Mouse (Mus musculus): ENCODE data around the gene Lrrc8b. TPM values are rescaled to one million over a fixed set of nuclear protein-coding genes. Genes with fewer than 3 reads are reported as not detected.
A peak's percentile ranks its signal among the peaks of the same experiment; 100 is the strongest.

Gene Lrrc8b
- polyA plus RNA-seq, 1 experiment = 23.6 TPM

DNA sequence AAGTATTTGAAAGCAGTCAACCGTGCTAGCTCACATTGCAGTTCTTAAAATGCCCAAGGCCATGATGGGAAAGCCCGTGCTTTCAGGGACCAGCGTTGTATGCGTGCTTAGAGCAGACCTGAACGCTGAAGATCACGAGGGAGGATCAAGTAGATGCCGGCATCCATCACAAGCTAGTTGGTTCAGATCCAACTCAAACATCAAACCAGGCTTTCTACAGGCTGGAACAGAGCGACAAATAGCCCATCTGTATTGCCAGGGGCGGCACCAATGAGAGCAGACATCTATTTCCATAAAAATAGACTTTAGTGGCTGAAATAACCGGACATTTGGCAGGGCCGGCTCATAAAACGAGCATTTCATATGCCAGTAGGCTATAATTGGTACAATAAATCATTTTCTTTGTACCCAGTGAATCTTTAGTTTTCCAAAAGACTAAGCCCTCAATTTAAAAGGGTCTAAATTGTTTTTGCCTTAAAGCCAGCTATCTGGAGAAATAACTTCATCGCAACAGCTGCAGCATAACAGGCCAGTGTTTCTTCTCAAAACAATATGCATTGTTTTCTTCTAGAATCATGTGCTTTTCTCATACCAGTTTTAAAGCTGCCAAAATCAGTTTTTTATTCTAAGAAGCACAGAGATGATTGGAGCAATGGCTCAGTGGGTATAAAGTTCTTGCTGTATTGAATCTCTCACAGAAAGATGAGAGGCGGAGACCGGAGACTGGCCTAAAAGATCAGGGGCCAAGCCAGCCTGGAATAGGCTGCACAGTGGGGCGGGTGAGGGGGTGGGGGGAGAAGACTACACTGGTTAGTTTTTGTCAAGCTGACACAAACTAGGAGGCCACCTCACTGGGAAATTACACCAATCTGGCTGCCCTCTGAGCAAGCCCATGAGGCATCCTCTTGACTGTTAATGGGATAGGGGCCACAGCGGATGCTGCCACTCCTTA lies 14.9 kb upstream of the Lrrc8b start:
- Histone ChIP-seq H3K27ac (ENCODE audit: insufficient read depth, low read length) (peak overlapping the region; percentile 39; the same call in 1 of the 2 replicates), H3K4me3 (replicated peaks; ENCODE audit: insufficient read depth, low read depth, low read length) (peak overlapping the region; percentile 66), H3K27me3 (ENCODE audit: control insufficient read depth, insufficient read depth, low read length) (no peaks in the 10 kb centered on the region), H3K4me1 (ENCODE audit: control insufficient read depth, insufficient read depth, low read length) (no peaks in the 10 kb centered on the region)
- 33% methylated on average over 17 of the region's 17 CpGs for WGBS
- TF ChIP-seq CTCF (IDR thresholded peaks at IDR 0.05; ENCODE audit: borderline replicate concordance, insufficient read depth, low read depth, low read length) (0 out of 2 replicates have a peak, but pooled peaks have one; percentile 3), POLR2A (IDR thresholded peaks at IDR 0.05; ENCODE audit: borderline replicate concordance, insufficient read depth, low read length) (no peak)
- DNase-seq = peak; percentile 32 to 38

DNA sequence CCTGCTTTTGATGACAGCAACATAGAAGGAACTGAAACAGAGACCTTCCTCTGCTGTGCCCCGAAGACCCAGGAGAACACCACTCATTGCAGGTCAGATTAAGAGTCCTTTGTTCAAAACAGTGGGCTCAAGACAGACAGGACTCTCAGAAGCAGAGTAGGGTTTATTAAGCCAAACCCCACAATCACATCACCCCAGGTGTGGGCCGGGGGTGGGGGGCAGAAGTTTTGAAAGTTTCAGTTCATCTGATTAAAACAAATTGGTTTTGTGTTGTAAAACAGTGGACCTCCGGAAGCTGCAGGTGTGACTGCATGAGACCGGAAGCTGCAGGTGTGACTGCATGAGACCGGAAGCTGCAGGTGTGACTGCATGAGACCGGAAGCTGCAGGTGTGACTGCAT lies 14.0 kb upstream of the Lrrc8b start:
- DNase-seq = no peak
- Histone ChIP-seq H3K27ac (ENCODE audit: insufficient read depth, low read length) (peak overlapping the region; percentile 39; the same call in 1 of the 2 replicates), H3K27me3 (ENCODE audit: control insufficient read depth, insufficient read depth, low read length) (no peaks in the 10 kb centered on the region), H3K4me1 (ENCODE audit: control insufficient read depth, insufficient read depth, low read length) (no peaks in the 10 kb centered on the region), H3K4me3 (replicated peaks; ENCODE audit: insufficient read depth, low read depth, low read length) (no peak overlapping the region)
- WGBS = 98% methylated on average over 6 of the region's 6 CpGs
- TF ChIP-seq CTCF (IDR thresholded peaks at IDR 0.05; ENCODE audit: borderline replicate concordance, insufficient read depth, low read depth, low read length) = no peak
- TF ChIP-seq POLR2A (IDR thresholded peaks at IDR 0.05; ENCODE audit: borderline replicate concordance, insufficient read depth, low read length) = no peak

DNA sequence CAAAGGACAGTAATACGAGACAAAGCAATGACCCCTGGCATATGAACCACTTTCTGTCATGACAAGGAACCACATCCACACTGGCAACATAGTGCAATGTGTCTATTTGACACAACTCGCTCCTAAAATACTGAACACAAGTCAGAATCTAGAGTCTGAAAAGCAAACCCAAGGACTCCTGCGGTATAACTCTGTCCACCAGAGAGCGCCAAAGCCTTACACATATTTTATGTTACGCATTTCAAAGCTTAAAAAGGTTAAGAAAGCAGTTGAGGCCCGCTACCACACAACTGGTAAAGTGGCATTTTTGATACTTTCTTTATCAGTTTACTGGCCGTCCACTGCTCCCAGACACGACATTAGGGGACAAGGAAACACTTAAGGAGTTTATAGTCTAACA lies 10.6 kb upstream of the Lrrc8b start:
- TF ChIP-seq POLR2A (IDR thresholded peaks at IDR 0.05; ENCODE audit: borderline replicate concordance, insufficient read depth, low read length) (no peak), CTCF (IDR thresholded peaks at IDR 0.05; ENCODE audit: borderline replicate concordance, insufficient read depth, low read depth, low read length) (peak; percentile 45; the same call in 1 of the 2 replicates)
- Histone ChIP-seq H3K4me1 (ENCODE audit: control insufficient read depth, insufficient read depth, low read length) (no peaks in the 10 kb centered on the region), H3K27ac (ENCODE audit: insufficient read depth, low read length) (no peak overlapping the region), H3K27me3 (ENCODE audit: control insufficient read depth, insufficient read depth, low read length) (no peaks in the 10 kb centered on the region), H3K4me3 (replicated peaks; ENCODE audit: insufficient read depth, low read depth, low read length) (no peak overlapping the region)
- WGBS = 6% methylated on average over 8 of the region's 8 CpGs
- DNase-seq = peak; percentile 48 to 77

DNA sequence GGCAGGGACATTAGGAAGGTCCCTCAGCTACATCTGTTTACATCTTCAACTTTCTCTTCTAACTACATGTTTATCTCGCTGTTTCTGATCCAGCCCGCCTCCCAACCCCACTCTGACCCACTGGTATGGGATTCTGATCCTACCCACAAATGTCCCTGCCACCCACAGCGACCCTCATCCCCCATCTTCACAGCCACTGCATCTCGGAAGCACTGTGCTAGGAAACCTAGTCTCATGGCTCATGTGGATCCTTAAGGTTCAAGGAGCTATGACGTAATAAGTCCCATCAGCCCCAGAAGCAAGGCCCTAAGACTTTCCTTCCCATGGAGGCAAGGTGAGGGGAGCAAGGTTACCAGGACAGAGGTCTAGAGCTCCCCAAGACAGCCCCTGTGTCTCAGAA lies 7.9 kb upstream of the Lrrc8b start:
- no peak for DNase-seq
- Histone ChIP-seq H3K27ac (ENCODE audit: insufficient read depth, low read length) (no peak overlapping the region), H3K4me3 (replicated peaks; ENCODE audit: insufficient read depth, low read depth, low read length) (no peak overlapping the region), H3K27me3 (ENCODE audit: control insufficient read depth, insufficient read depth, low read length) (no peaks in the 10 kb centered on the region), H3K4me1 (ENCODE audit: control insufficient read depth, insufficient read depth, low read length) (peaks cover 3% of the 10 kb centered on the region; the same call in 1 of the 2 replicates)
- TF ChIP-seq CTCF (IDR thresholded peaks at IDR 0.05; ENCODE audit: borderline replicate concordance, insufficient read depth, low read depth, low read length) (no peak), POLR2A (IDR thresholded peaks at IDR 0.05; ENCODE audit: borderline replicate concordance, insufficient read depth, low read length) (no peak)
- WGBS = 90% methylated on average over 5 of the region's 5 CpGs

DNA sequence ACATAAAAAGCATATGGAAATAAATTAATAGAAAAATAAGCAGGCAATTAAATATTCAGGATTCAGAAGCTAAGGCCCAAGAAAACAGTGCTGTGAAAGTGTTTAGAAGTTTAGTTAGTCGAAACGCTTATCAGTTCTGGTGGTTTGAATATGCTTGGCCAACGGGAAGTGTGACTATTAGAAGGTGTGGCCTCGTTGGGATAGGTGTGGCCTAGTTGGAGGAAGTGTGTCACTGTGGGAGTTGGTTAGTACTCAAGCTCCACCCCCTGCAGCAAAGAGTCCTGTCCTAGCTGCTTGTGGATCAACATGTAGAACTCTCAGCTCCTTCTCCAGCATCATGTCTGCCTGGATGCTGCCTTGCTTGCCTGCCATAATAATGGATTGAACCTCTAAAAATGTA lies 6.5 kb upstream of the Lrrc8b start:
- TF ChIP-seq POLR2A (IDR thresholded peaks at IDR 0.05; ENCODE audit: borderline replicate concordance, insufficient read depth, low read length) (no peak), CTCF (IDR thresholded peaks at IDR 0.05; ENCODE audit: borderline replicate concordance, insufficient read depth, low read depth, low read length) (no peak)
- Histone ChIP-seq H3K27ac (ENCODE audit: insufficient read depth, low read length) (no peak overlapping the region), H3K4me1 (ENCODE audit: control insufficient read depth, insufficient read depth, low read length) (peaks cover 3% of the 10 kb centered on the region; the same call in 1 of the 2 replicates), H3K27me3 (ENCODE audit: control insufficient read depth, insufficient read depth, low read length) (no peaks in the 10 kb centered on the region), H3K4me3 (replicated peaks; ENCODE audit: insufficient read depth, low read depth, low read length) (no peak overlapping the region)
- 92% methylated on average over 4 of the region's 4 CpGs for WGBS
- DNase-seq = no peak

GRCm38 (mm10) chr5:105410521-105411293 lies 4.9 kb upstream of the Lrrc8b start:
- 60% methylated on average over 6 of the region's 6 CpGs for WGBS
- TF ChIP-seq CTCF (IDR thresholded peaks at IDR 0.05; ENCODE audit: borderline replicate concordance, insufficient read depth, low read depth, low read length) = no peak
- no peak for TF ChIP-seq POLR2A (IDR thresholded peaks at IDR 0.05; ENCODE audit: borderline replicate concordance, insufficient read depth, low read length)
- Histone ChIP-seq H3K4me1 (ENCODE audit: control insufficient read depth, insufficient read depth, low read length) (peaks cover 3% of the 10 kb centered on the region; the same call in 1 of the 2 replicates), H3K27ac (ENCODE audit: insufficient read depth, low read length) (no peak overlapping the region), H3K4me3 (replicated peaks; ENCODE audit: insufficient read depth, low read depth, low read length) (no peak overlapping the region), H3K27me3 (ENCODE audit: control insufficient read depth, insufficient read depth, low read length) (no peaks in the 10 kb centered on the region)
- no peak for DNase-seq

DNA sequence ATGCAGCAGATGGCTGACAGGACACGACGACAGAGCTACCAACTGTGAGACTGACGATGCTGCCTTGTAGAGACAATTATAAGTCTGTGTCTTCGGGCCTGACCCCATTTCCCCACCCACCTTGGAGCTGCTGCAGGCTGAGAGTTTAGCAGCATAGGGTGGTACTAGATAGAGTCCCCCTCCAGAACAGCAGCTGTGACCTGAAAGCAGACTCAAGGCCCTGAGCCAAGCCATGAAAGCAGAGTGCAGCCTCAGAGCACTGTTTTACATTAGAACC lies 4.3 kb upstream of the Lrrc8b start:
- no peak for DNase-seq
- Histone ChIP-seq H3K27me3 (ENCODE audit: control insufficient read depth, insufficient read depth, low read length) (no peaks in the 10 kb centered on the region), H3K27ac (ENCODE audit: insufficient read depth, low read length) (no peak overlapping the region), H3K4me3 (replicated peaks; ENCODE audit: insufficient read depth, low read depth, low read length) (no peak overlapping the region), H3K4me1 (ENCODE audit: control insufficient read depth, insufficient read depth, low read length) (peaks cover 3% of the 10 kb centered on the region; the same call in 1 of the 2 replicates)
- 5% methylated on average over 4 of the region's 4 CpGs for WGBS
- TF ChIP-seq CTCF (IDR thresholded peaks at IDR 0.05; ENCODE audit: borderline replicate concordance, insufficient read depth, low read depth, low read length) (no peak), POLR2A (IDR thresholded peaks at IDR 0.05; ENCODE audit: borderline replicate concordance, insufficient read depth, low read length) (no peak)
